Mouse (Mus musculus): ENCODE results near the gene Large1.

- TF ChIP-seq CTCF (IDR thresholded peaks at IDR 0.05; ENCODE audit: low read depth) (no peak), EP300 (IDR thresholded peaks at IDR 0.05; ENCODE audit: low read depth) (no peak)
These were observed 111.3 kb downstream of the Large1 start for GRCm38 (mm10) chr8:73242066-73242465.
